Mouse (Mus musculus) central nervous system, embryonic 14 days (tissue): ENCODE measurements around the gene Btbd35f27. TPM values are rescaled to one million over a fixed set of nuclear protein-coding genes. Genes with fewer than 3 reads are reported as not detected.

Source experiments
- polyA plus RNA-seq: library from polyadenylated mRNA; depleted of rRNA; stranded (reverse); fragments of >200 nt; gene quantifications from 2 replicates; pipeline ENCODE4 v1.2.3, GENCODE M21; 2012; rRNA removed

Btbd35f27 gene
- not detected in 2 replicates for polyA plus RNA-seq

GRCm38 (mm10) chrX:4951835-4952234 is at the start of gene Btbd35f27:
Gene Btbd35f27, plus strand, starts transcription at chrX:4952135.

Other genes starting within 250 kb of the Btbd35f27 start
- not detected in 2 replicates for gene Btbd35f4, start 151.6 kb upstream of the Btbd35f27 start, polyA plus RNA-seq